Mouse (Mus musculus): ENCODE results near the gene Mpv17l2. TPM values are rescaled to one million over a fixed set of nuclear protein-coding genes. Genes with fewer than 3 reads are reported as not detected.
A peak's percentile ranks its signal among the peaks of the same experiment; 100 is the strongest.

The Mpv17l2 gene
- polyA plus RNA-seq, 1 experiment = 61.6 TPM

DNA sequence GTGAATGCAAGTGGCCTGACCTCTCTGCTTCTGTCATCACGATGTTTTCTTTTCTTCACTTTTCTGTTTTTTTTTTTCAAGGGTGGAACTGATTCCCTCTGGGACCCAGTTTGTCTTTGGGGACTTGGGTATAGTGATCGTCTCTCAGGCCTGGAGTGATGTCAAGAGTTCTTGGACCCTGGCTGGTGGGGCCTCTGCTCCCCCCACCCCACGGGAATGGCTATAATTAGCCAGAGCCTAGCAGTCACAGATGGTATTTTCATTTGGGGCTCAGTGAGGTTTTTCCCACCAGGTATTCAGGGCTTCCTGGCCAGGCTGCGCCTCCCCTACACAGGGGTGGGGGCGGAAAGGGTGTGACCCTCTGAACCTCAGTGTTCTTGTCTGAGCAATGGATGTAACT is 19.1 kb downstream of the Mpv17l2 start:
- no peak for DNase-seq
- Histone ChIP-seq H3K4me1 (ENCODE audit: control insufficient read depth, insufficient read depth, low read length) (peaks cover 3% of the 10 kb centered on the region), H3K4me3 (replicated peaks; ENCODE audit: extremely low read depth, low read depth, low read length) (no peak overlapping the region)
- no peak for TF ChIP-seq CTCF (IDR thresholded peaks at IDR 0.05; ENCODE audit: insufficient read depth, low read length)
- TF ChIP-seq POLR2A (IDR thresholded peaks at IDR 0.05; ENCODE audit: borderline replicate concordance, extremely low read depth, low read depth, low read length) = no peak
- WGBS = 53% methylated on average over 5 of the region's 5 CpGs

DNA sequence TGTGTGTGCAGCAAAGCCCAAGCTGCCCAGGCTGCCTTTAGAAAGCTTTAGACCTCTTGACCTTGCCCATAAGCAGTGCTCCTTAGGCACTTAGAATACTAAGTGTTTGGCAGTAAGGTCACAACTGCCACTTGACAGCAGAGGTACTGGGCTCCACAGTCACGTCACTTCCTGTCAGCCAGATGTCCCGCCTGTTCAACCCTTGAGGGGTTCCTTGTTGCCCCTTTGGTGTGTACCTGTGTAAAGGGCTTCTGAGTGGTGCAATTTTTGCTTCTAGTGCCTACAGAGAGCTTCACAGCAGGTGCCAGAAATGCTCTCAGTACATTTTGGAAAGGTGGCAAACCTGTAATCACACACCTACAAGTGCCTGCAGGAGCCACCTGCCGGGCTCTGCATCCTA is 22.5 kb downstream of the Mpv17l2 start:
- H3K4me1 ChIP-seq (ENCODE audit: control insufficient read depth, insufficient read depth, low read length) = peaks cover 2% of the 10 kb centered on the region; the same call in 1 of the 2 replicates
- WGBS = 41% methylated on average over 3 of the region's 3 CpGs
- no peak for TF ChIP-seq POLR2A (IDR thresholded peaks at IDR 0.05; ENCODE audit: borderline replicate concordance, extremely low read depth, low read depth, low read length)
- no peak for TF ChIP-seq CTCF (IDR thresholded peaks at IDR 0.05; ENCODE audit: insufficient read depth, low read length)
- DNase-seq = peak; percentile 67
- H3K4me3 ChIP-seq (replicated peaks; ENCODE audit: extremely low read depth, low read depth, low read length) = no peak overlapping the region

DNA sequence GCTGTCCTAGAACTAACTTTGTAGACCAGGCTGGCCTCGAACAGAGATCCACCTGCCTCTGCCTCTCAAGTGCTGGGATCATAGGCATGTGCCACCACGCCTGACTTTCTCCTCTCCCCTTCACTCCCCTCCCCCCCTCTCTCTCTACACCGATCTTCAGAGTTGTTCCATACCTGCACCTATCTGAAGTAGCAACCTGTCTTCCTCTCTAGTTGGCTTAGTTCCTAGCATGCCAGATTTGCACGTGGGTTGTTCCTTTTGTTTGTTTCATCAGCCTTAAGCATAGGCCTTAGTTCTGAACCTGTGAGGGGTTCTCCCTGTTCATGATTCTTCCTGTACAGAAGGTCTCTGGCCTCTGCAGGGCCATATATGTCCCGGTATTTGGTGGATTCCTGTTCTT is 23.0 kb downstream of the Mpv17l2 start:
- H3K4me3 ChIP-seq (replicated peaks; ENCODE audit: extremely low read depth, low read depth, low read length) = no peak overlapping the region
- no peaks in the 10 kb centered on the region for H3K4me1 ChIP-seq (ENCODE audit: control insufficient read depth, insufficient read depth, low read length)
- no peak for TF ChIP-seq CTCF (IDR thresholded peaks at IDR 0.05; ENCODE audit: insufficient read depth, low read length)
- TF ChIP-seq POLR2A (IDR thresholded peaks at IDR 0.05; ENCODE audit: borderline replicate concordance, extremely low read depth, low read depth, low read length) = no peak
- DNase-seq = no peak
- 47% methylated on average over 5 of the region's 5 CpGs for WGBS

DNA sequence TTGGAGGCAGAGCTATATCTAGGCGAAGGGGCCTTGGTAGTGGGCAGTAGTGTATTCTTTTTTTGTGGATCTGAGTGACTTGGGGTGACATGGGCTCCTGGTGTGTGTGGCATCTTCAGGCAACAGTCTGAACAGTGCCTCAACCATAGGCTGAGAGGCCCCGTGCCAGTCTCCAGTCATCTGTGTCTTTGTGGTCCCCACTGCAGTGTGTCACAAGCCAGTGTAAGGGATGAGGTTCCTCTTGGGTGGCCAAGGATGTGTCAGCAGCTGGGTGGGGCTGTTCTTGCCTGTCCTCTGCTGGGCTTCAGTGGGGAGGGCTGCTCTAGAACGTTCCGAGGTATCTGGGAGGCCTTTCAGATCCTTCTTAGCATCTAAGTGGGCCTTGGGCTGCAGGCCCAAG is 29.8 kb downstream of the Mpv17l2 start:
- TF ChIP-seq POLR2A (IDR thresholded peaks at IDR 0.05; ENCODE audit: borderline replicate concordance, extremely low read depth, low read depth, low read length) = no peak
- H3K4me1 ChIP-seq (ENCODE audit: control insufficient read depth, insufficient read depth, low read length) = peaks cover 3% of the 10 kb centered on the region; the same call in 1 of the 2 replicates
- DNase-seq = no peak
- WGBS = 84% methylated on average over 4 of the region's 4 CpGs
- H3K4me3 ChIP-seq (replicated peaks; ENCODE audit: extremely low read depth, low read depth, low read length) = no peak overlapping the region

DNA sequence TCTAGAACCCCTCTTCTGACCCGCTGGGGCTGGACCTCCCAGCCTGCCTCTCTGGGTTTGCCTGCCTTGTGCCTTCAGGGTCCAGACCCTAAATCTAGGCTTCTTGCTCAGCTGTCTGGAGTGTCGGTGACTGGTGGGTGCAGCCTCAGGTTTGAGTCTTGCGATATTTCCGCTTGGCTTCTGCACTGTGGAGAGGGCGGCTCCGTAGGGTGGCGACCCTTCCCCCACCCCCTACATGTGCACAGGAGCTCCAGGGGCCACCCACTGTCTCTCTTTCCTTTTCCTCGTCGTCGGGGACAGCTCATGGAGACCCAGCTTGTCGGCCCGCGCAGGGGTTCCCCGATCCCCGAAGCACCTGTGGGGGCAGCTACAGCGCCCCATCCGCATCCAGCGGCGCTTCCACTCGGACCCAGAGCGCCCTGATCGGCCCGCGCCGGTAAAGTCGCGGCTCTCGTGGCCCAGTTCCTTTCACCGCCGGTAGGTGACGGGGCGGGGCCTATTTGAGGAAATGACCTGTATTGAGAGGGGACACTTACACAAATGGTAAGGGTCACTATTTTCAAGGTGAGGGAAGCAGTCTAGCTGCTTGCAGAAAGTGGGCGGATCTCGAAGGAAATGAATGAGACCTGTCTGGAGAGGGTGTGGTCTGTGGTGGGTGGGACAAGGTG is 30.8 kb downstream of the Mpv17l2 start:
- WGBS = 4% methylated on average over 34 of the region's 34 CpGs
- Histone ChIP-seq H3K4me1 (ENCODE audit: control insufficient read depth, insufficient read depth, low read length) (peaks cover 3% of the 10 kb centered on the region; the same call in 1 of the 2 replicates), H3K4me3 (replicated peaks; ENCODE audit: extremely low read depth, low read depth, low read length) (no peak overlapping the region)
- peak; percentile 36 for DNase-seq
- TF ChIP-seq POLR2A (IDR thresholded peaks at IDR 0.05; ENCODE audit: borderline replicate concordance, extremely low read depth, low read depth, low read length) (no peak), CTCF (IDR thresholded peaks at IDR 0.05; ENCODE audit: insufficient read depth, low read length) (no peak)

DNA sequence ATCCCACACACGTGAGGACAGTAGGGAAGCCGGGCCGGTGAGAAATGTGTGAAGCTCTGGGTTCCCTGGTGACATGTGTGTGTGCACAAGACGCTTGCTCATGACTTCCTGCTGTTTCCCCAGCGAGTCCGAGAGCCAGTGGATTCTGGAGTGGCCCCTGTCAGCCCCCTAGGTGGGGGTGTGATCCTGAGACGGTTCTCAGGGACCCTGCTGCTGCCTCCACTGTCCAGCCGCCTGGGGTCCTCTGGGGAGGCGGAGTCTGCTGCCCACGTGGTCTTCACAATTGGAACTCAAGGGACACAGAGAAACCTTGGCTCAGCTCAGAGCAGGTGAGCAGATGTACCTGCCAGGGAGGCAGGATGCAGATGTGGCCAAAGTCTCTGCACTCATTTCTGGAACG is 34.0 kb downstream of the Mpv17l2 start:
- WGBS = 43% methylated on average over 11 of the region's 11 CpGs
- Histone ChIP-seq H3K4me1 (ENCODE audit: control insufficient read depth, insufficient read depth, low read length) (peaks cover 3% of the 10 kb centered on the region; the same call in 1 of the 2 replicates), H3K4me3 (replicated peaks; ENCODE audit: extremely low read depth, low read depth, low read length) (no peak overlapping the region)
- DNase-seq = no peak
- TF ChIP-seq CTCF (IDR thresholded peaks at IDR 0.05; ENCODE audit: insufficient read depth, low read length) (no peak), POLR2A (IDR thresholded peaks at IDR 0.05; ENCODE audit: borderline replicate concordance, extremely low read depth, low read depth, low read length) (no peak)

DNA sequence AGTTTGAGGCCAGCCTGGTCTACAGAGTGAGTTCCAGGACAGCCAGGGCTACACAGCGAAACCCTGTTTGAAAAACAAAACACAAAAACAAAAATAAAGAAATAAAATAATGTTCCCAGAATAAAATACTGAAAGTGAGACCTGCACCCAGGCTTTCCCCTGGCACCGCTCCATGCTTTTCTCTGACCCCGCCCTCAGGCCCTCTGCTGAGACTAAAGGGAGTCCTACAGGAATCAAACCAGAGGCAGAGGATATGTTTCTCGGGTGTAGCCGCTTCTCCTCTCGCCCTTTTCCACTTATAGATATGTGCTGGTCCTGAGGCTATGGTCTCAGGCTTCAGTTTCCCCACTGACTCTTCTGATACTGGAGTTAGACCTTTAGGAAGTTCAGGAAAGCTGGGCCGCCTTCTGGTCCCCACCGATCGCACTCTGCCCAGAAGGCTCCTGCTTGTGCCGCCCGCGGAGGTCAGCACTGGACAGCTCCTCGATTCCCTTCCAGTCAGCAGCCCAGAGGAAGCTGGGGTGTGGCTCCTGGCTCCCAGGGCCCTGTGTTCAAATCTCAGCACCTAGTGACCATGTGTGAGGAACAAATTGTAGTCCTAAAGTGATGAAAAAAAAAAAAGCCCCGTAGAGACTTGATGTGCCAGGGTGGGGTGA is 34.8 kb downstream of the Mpv17l2 start:
- Histone ChIP-seq H3K4me3 (replicated peaks; ENCODE audit: extremely low read depth, low read depth, low read length) (no peak overlapping the region), H3K4me1 (ENCODE audit: control insufficient read depth, insufficient read depth, low read length) (peaks cover 3% of the 10 kb centered on the region; the same call in 1 of the 2 replicates)
- DNase-seq = peak; percentile 42
- TF ChIP-seq POLR2A (IDR thresholded peaks at IDR 0.05; ENCODE audit: borderline replicate concordance, extremely low read depth, low read depth, low read length) (no peak), CTCF (IDR thresholded peaks at IDR 0.05; ENCODE audit: insufficient read depth, low read length) (no peak)
- WGBS = 24% methylated on average over 14 of the region's 14 CpGs

DNA sequence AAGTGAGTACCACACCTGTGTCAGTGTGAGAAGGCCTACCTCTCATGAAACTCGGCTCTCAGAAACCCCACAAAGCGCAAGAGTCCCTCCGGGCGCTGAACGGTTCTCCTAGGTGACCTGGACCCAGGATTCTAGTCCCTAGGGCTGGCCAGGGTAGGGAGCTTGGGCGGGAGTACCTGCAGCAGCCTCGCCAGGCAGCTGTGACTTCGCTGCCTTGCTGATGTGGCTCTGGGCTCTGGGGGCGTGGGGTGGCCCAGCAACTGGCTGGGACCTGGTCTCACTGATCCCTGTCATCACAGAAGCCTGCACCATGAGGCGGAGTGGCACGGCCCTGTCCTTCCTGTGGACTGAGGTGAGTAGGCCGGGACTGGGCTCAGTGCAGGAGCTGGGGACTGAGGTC is 36.5 kb downstream of the Mpv17l2 start:
- TF ChIP-seq POLR2A (IDR thresholded peaks at IDR 0.05; ENCODE audit: borderline replicate concordance, extremely low read depth, low read depth, low read length) (no peak), CTCF (IDR thresholded peaks at IDR 0.05; ENCODE audit: insufficient read depth, low read length) (no peak)
- Histone ChIP-seq H3K4me3 (replicated peaks; ENCODE audit: extremely low read depth, low read depth, low read length) (no peak overlapping the region), H3K4me1 (ENCODE audit: control insufficient read depth, insufficient read depth, low read length) (no peaks in the 10 kb centered on the region)
- DNase-seq = no peak
- 74% methylated on average over 12 of the region's 12 CpGs for WGBS

DNA sequence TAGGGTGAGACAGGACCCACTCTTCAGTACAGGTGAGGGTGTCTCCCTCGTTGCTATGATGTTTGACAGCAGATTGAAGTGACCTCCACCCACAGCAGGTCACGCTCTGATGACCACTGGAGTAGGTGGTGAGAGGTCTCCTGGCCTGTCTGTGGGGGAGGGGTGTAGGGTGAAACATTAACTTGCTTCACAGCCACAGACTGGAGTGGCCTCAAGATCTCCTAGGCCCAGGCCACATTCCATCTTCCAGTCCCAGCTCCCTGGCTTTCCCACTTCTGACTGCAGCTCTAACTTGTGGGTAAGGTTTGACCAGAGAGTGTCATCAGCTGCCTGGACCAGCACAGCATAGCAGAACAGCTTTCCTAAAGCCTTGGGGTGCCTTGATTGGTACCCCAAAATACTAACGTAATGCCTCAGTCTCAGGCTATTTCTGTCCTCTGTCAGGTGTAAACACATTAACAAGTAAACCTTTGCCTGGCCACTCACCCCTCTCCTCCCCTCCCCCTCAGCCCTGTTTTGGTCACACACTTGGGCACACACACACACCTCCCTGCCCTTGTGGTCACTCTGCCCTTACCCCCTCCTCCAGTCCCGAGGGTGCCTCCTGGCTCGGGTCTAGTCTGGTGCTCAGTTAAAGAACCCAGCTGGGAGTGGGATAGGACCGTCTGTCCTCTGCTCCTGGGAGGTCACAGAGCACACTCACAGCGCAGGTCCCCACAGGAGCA is 37.1 kb downstream of the Mpv17l2 start, which contains the start of gene Pde4c:
Gene Pde4c (plus strand): TSS at position 235 of the 725 bp plus-strand sequence.
- no peaks in the 10 kb centered on the region for H3K4me1 ChIP-seq (ENCODE audit: control insufficient read depth, insufficient read depth, low read length)
- peak within 1 kb of the TSS; percentile 36 for H3K4me3 ChIP-seq (replicated peaks; ENCODE audit: extremely low read depth, low read depth, low read length)
- peak; percentile 57 for DNase-seq
- 53% methylated on average over 7 of the region's 7 CpGs for WGBS
- TF ChIP-seq CTCF (IDR thresholded peaks at IDR 0.05; ENCODE audit: insufficient read depth, low read length) (no peak), POLR2A (IDR thresholded peaks at IDR 0.05; ENCODE audit: borderline replicate concordance, extremely low read depth, low read depth, low read length) (no peak)

Measured in lung, adult 2 months (tissue).